ENCODE assay signal across 8 mouse cellular contexts in genomic region chr1:186116086-186116600, GRCm38 (mm10). TPM values are rescaled to one million over a fixed set of nuclear protein-coding genes. Genes with fewer than 3 reads are reported as not detected.
DNase-seq lines count a peak whose midpoint lies in the region; ATAC-seq and TF ChIP-seq lines count a peak whose summit lies in the region.

No protein-coding gene starts in this region.

- H3K4me1 ChIP-seq in kidney, embryonic 14.5 days (ENCODE audit: control insufficient read depth, insufficient read depth, low read length): peaks cover 4% of the 10 kb centered on the region; the same call in 1 of the 2 replicates
- peaks cover 9% of the 10 kb centered on the region for H3K4me1 ChIP-seq in hindbrain, embryonic 15.5 days (replicated peaks)
- 0 out of 2 replicates have a peak, but pooled peaks cover 4% of the 10 kb centered on the region for H3K4me1 ChIP-seq in neural tube, embryonic 12.5 days

- TF ChIP-seq POLR2A in brain, embryonic 14.5 days (IDR thresholded peaks at IDR 0.05; ENCODE audit: borderline replicate concordance, extremely low read depth, insufficient read depth, insufficient read length, poor library complexity, severe bottlenecking): no peak

- no peak for ATAC-seq in kidney, embryonic 14.5 days (ENCODE audit: low FRiP score, low TSS enrichment)
- ATAC-seq in hindbrain, embryonic 15.5 days (ENCODE audit: low FRiP score, low read depth): no peak
- no peak for ATAC-seq in neural tube, embryonic 12.5 days (ENCODE audit: low FRiP score, low read depth)
- ATAC-seq in frontal cortex, adult (ENCODE audit: low TSS enrichment): no peak

- no peaks in the 10 kb centered on the region for H3K27me3 ChIP-seq in kidney, embryonic 14.5 days (ENCODE audit: control insufficient read depth, insufficient read depth, low read length)
- no peaks in the 10 kb centered on the region for H3K27me3 ChIP-seq in hindbrain, embryonic 15.5 days
- no peaks in the 10 kb centered on the region for H3K27me3 ChIP-seq in neural tube, embryonic 12.5 days (replicated peaks)

- WGBS in kidney, embryonic 14.5 days: 80% methylated on average over 7 of the region's 7 CpGs
- WGBS in hindbrain, embryonic 15.5 days: 72% methylated on average over 7 of the region's 7 CpGs
- 84% methylated on average over 7 of the region's 7 CpGs for WGBS in neural tube, embryonic 12.5 days

- no peaks in the 10 kb centered on the region for H3K9me3 ChIP-seq in kidney, embryonic 14.5 days (ENCODE audit: control insufficient read depth, low read length)
- no peaks in the 10 kb centered on the region; the same call in 1 of the 2 replicates for H3K9me3 ChIP-seq in hindbrain, embryonic 15.5 days
- no peaks in the 10 kb centered on the region for H3K9me3 ChIP-seq in neural tube, embryonic 12.5 days

- H3K27ac ChIP-seq in kidney, embryonic 14.5 days (ENCODE audit: low read depth, low read length): no peak overlapping the region
- H3K27ac ChIP-seq in hindbrain, embryonic 15.5 days (replicated peaks): no peak overlapping the region
- no peak overlapping the region for H3K27ac ChIP-seq in neural tube, embryonic 12.5 days

- H3K4me2 ChIP-seq in kidney, embryonic 14.5 days (replicated peaks; ENCODE audit: low read depth, low read length): peak overlapping the region; percentile 84
- peak overlapping the region; percentile 73 for H3K4me2 ChIP-seq in hindbrain, embryonic 15.5 days
- peak overlapping the region; percentile 74 for H3K4me2 ChIP-seq in neural tube, embryonic 12.5 days (replicated peaks)

- no peak for TF ChIP-seq CTCF in brain, embryonic 14.5 days (IDR thresholded peaks at IDR 0.05; ENCODE audit: borderline replicate concordance, extremely low read depth, insufficient read depth, insufficient read length)

- H3K9ac ChIP-seq in kidney, embryonic 14.5 days (ENCODE audit: low read depth, low read length): no peak overlapping the region
- peak overlapping the region; percentile 82; the same call in 1 of the 2 replicates for H3K9ac ChIP-seq in hindbrain, embryonic 15.5 days
- no peak overlapping the region for H3K9ac ChIP-seq in neural tube, embryonic 12.5 days

- no peak for DNase-seq in kidney, postnatal 25 days
- peak; percentile 26 for DNase-seq in brain, embryonic 14.5 days (ENCODE audit: low read depth)
- DNase-seq in adrenal gland, postnatal 25 days: no peak
- no peak for DNase-seq in lung, postnatal 10 days

- H3K4me3 ChIP-seq in kidney, embryonic 14.5 days (ENCODE audit: low read length): peak overlapping the region; percentile 62; the same call in 1 of the 2 replicates
- H3K4me3 ChIP-seq in hindbrain, embryonic 15.5 days: peak overlapping the region; percentile 66
- no peak overlapping the region for H3K4me3 ChIP-seq in neural tube, embryonic 12.5 days

- H3K36me3 ChIP-seq in kidney, embryonic 14.5 days (ENCODE audit: control insufficient read depth, insufficient read depth, low read length): no peaks in the 10 kb centered on the region
- peaks cover 4% of the 10 kb centered on the region for H3K36me3 ChIP-seq in hindbrain, embryonic 15.5 days
- H3K36me3 ChIP-seq in neural tube, embryonic 12.5 days: no peaks in the 10 kb centered on the region

RNA-seq across cellular contexts. Expression of gene Lyplal1, which starts 1.0 kb away (rescaled TPM):
- 23.2 and 27.0 TPM in 2 replicates for polyA plus RNA-seq in kidney, embryonic 14.5 days (2014; fragmentation: Nextera tagmentation; extraction: Ambion mirVana)
- polyA plus RNA-seq in brain, embryonic 14.5 days (2012; rRNA removed): 13.7 and 15.6 TPM in 2 replicates
- polyA plus RNA-seq in hindbrain, embryonic 15.5 days (2015; fragmentation: Nextera tagmentation; extraction: Ambion mirVana): 14.4 and 15.2 TPM in 2 replicates
- polyA plus RNA-seq in neural tube, embryonic 12.5 days (2016; fragmentation: Nextera tagmentation; extraction: Ambion mirVana): 17.4 and 17.7 TPM in 2 replicates
- 23.2 and 27.5 TPM in 2 replicates for total RNA-seq in adrenal gland, postnatal 25 days (2021)
